Mouse (Mus musculus) kidney, embryonic 14.5 days (tissue): ENCODE results near the gene Bcl7a. TPM values are rescaled to one million over a fixed set of nuclear protein-coding genes. Genes with fewer than 3 reads are reported as not detected.

Experiments used
- ATAC-seq: fragments of 200-750 bp; cut with Nextera tagmentation; 2 replicates; pipeline ENCODE4 v1.8.0; 2017; ENCODE audit warnings: moderate number of reproducible peaks, mild to moderate bottlenecking, moderate TSS enrichment, moderate library complexity; ENCODE audit not compliant: low FRiP score, low TSS enrichment
- H3K27ac ChIP-seq: fragments of 300-500 bp; sonication (generic); 2 replicates; pipeline ENCODE4 v1.5.1; 2014; ENCODE audit warnings: low read depth, mild to moderate bottlenecking, low read length, moderate library complexity, mixed read lengths
- H3K27me3 ChIP-seq: fragments of 300-500 bp; sonication (generic); 2 replicates; pipeline ENCODE4 v1.6.1; 2014; ENCODE audit warnings: mild to moderate bottlenecking, low read length; ENCODE audit not compliant: control insufficient read depth, insufficient read depth
- H3K36me3 ChIP-seq: fragments of 300-500 bp; sonication (generic); 2 replicates; pipeline ENCODE4 v1.6.1; 2014; ENCODE audit warnings: low read length, mixed read lengths; ENCODE audit not compliant: control insufficient read depth, insufficient read depth
- H3K4me1 ChIP-seq: fragments of 300-500 bp; sonication (generic); 2 replicates; pipeline ENCODE4 v1.6.1; 2014; ENCODE audit warnings: low read length, mixed read lengths; ENCODE audit not compliant: control insufficient read depth, insufficient read depth
- H3K4me2 ChIP-seq: fragments of 300-500 bp; sonication (generic); replicated peaks from 2 replicates; pipeline ENCODE4 v1.6.1; 2014; ENCODE audit warnings: low read depth, mild to moderate bottlenecking, low read length
- H3K4me3 ChIP-seq: fragments of 300-500 bp; sonication (generic); 2 replicates; pipeline ENCODE4 v1.5.1; 2014; ENCODE audit warnings: mild to moderate bottlenecking, low read length
- H3K9ac ChIP-seq: fragments of 300-500 bp; sonication (generic); 2 replicates; pipeline ENCODE4 v1.6.1; 2014; ENCODE audit warnings: low read depth, mild to moderate bottlenecking, low read length, moderate library complexity
- H3K9me3 ChIP-seq: fragments of 300-500 bp; sonication (generic); 2 replicates; pipeline ENCODE4 v1.6.1; 2016; ENCODE audit warnings: low read length; ENCODE audit not compliant: control insufficient read depth
- WGBS: fragments of 180-500 bp; shearing (Covaris S2); extraction: QIAGEN DNeasy Blood & Tissue Kit; methylation state at CpG from one replicate; pipeline ENCODE4 v1.1.7; 2014; 5-methylcytosine and 5-hydroxymethylcytosine counted together
- polyA plus RNA-seq: library from polyadenylated mRNA; unstranded; fragments of >200 nt; fragmentation: Nextera tagmentation; extraction: Ambion mirVana; gene quantifications from 2 replicates; pipeline ENCODE4 v1.2.1, GENCODE M21; 2014

Gene Bcl7a
- polyA plus RNA-seq, 1 experiment from 2014 or later = 43.2 TPM

DNA sequence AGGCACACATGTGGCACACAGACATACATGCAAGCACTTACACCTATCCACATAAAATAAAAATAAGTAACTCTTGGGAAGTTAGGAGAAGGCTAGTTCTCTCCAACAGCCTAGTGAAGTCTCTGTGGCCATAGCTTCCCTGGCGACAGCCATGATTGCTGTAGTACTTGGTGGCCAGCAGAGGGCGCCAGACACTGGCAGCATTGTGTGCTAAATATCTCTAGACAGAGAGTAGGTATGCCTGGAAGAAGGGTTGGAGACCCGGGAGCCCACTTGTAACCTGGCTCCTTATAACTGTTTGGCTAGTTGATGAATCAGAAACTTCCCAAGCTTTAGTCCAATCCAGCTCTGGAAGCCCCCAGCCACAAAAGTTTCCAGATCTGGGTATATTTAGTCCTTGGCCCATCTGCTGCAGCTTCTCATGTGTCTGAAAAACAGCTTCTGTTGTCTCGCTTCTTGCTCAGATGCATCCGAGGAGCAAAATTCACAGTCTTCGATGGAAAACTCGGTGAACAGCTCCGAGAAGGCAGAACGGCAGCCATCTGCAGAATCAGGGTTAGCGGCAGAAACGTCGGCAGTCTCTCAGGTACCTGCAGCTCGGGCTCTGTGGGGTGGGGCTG, 25.3 kb downstream of the Bcl7a start:
- Histone ChIP-seq H3K4me2 (no peak overlapping the region), H3K4me1 (no peaks in the 10 kb centered on the region), H3K27ac (no peak overlapping the region), H3K9me3 (no peaks in the 10 kb centered on the region), H3K4me3 (no peak overlapping the region), H3K27me3 (no peaks in the 10 kb centered on the region), H3K9ac (no peak overlapping the region), H3K36me3 (peaks cover 75% of the 10 kb centered on the region)
- WGBS = 81% methylated on average over 13 of the region's 13 CpGs
- ATAC-seq = no peak

DNA sequence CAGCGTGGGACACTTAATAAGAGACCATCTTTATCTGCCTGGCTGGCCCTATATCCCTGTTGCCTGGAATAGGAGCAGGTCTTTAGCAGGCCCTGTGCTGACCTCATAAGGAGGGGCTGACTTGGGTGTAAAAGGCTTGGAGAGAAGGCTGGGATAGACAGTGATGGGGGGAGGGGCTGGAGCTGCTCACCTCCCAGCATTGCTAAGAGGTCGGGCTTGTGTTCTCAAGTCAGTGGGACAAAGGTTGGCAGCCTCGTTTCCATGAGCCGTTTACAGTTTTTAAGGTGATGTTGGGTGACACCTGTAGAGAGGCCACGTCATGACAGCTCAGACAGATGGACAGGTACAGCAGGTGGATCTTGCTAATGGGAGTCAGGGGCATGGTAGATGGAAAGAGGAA, 26.4 kb downstream of the Bcl7a start:
- no peak for ATAC-seq
- WGBS = 91% methylated on average over 5 of the region's 5 CpGs

DNA sequence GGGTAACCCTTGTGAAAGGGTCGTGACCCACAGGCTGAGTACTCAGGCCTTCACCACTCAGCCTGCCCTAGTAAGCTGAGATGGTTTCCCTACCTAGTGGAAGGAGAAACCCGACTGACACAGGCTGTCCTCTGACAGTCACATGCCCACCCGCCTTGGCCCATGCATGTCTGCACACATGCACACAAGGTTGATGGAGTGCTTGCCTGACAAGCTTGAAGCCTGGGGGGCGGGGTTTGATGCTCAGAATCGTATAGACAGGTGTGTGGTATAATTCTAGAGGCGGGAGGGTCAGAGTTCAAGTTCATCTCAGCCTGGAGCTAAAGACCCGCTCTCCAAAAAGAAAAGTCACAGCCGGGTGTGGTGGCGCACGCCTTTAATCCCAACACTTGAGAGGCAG, 31.6 kb downstream of the Bcl7a start:
- peaks cover 44% of the 10 kb centered on the region for H3K36me3 ChIP-seq

More for the DNA sequence above, 26.4 kb downstream of the Bcl7a start:
- H3K4me3 ChIP-seq = no peak overlapping the region
- H3K27ac ChIP-seq = no peak overlapping the region
- H3K9me3 ChIP-seq = no peaks in the 10 kb centered on the region
- no peak overlapping the region for H3K9ac ChIP-seq
- H3K4me2 ChIP-seq = no peak overlapping the region
- no peaks in the 10 kb centered on the region for H3K27me3 ChIP-seq
- no peaks in the 10 kb centered on the region for H3K4me1 ChIP-seq
- peaks cover 70% of the 10 kb centered on the region for H3K36me3 ChIP-seq

DNA sequence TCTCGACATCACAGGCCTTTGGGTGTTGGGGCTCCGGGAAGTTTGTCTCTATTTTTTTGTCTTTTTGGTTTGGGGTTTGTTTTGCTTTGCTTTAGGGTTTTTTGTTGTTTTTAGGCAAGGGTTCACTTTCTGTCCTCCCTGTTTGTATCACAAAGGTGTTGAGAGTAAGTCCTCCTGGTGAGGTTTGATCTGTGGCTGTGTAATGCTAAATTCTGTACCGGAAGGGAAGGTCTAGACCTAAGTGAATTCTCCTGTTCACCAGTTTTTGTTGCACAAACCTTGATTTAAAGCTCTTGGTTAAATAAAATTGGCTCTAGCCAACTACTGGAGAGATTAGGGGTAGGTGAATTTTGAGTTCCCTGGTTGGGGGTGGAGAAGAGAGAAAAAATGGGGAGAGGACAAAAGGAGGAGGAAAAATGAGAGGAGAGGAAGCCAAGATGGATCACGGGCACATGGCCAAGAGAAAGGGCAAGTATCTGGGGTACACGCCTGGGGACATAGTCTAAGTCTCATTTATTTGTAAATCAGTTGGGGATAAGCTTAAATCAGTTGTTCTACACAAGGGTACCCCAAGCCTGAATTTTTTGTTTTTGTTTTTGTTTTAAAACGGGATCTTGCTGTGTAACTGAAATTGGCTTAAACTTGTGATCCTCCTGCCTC, 32.3 kb downstream of the Bcl7a start:
- ATAC-seq = no peak
- Histone ChIP-seq H3K9ac (no peak overlapping the region), H3K4me1 (peaks cover 19% of the 10 kb centered on the region), H3K27me3 (no peaks in the 10 kb centered on the region), H3K36me3 (peaks cover 37% of the 10 kb centered on the region), H3K4me2 (no peak overlapping the region), H3K27ac (no peak overlapping the region), H3K9me3 (no peaks in the 10 kb centered on the region), H3K4me3 (no peak overlapping the region)
- 92% methylated on average over 6 of the region's 6 CpGs for WGBS

More for the DNA sequence above, 31.6 kb downstream of the Bcl7a start:
- Histone ChIP-seq H3K4me2 (no peak overlapping the region), H3K9ac (no peak overlapping the region), H3K4me1 (peaks cover 19% of the 10 kb centered on the region), H3K27ac (no peak overlapping the region), H3K4me3 (no peak overlapping the region), H3K9me3 (no peaks in the 10 kb centered on the region), H3K27me3 (no peaks in the 10 kb centered on the region)
- ATAC-seq = no peak
- 89% methylated on average over 10 of the region's 10 CpGs for WGBS

DNA sequence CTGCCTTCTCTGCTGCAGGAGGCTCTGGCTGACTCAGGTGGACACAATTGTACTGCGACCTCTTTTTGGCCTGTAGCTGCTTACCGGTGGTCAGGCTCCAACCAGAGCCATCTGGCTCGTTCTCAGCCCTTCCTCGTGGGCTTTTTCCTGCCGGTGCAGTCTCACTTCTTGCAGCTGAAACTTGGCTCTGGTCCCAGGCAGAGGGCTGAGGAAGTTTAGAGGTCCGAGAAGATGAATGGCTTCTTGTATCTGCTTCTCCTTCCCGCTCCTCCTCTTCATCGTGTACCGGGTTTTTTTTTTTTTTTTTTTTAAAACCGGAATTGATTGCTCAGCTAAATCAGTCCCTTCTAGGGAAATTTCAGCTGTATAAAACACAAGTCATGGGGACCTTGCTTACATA, 32.9 kb downstream of the Bcl7a start:
- Histone ChIP-seq H3K4me1 (peaks cover 19% of the 10 kb centered on the region), H3K9ac (no peak overlapping the region), H3K4me3 (no peak overlapping the region), H3K27ac (no peak overlapping the region), H3K4me2 (no peak overlapping the region), H3K9me3 (no peaks in the 10 kb centered on the region), H3K27me3 (no peaks in the 10 kb centered on the region), H3K36me3 (peaks cover 31% of the 10 kb centered on the region)
- 37% methylated on average over 10 of the region's 10 CpGs for WGBS
- no peak; the same call in 1 of the 2 replicates for ATAC-seq

DNA sequence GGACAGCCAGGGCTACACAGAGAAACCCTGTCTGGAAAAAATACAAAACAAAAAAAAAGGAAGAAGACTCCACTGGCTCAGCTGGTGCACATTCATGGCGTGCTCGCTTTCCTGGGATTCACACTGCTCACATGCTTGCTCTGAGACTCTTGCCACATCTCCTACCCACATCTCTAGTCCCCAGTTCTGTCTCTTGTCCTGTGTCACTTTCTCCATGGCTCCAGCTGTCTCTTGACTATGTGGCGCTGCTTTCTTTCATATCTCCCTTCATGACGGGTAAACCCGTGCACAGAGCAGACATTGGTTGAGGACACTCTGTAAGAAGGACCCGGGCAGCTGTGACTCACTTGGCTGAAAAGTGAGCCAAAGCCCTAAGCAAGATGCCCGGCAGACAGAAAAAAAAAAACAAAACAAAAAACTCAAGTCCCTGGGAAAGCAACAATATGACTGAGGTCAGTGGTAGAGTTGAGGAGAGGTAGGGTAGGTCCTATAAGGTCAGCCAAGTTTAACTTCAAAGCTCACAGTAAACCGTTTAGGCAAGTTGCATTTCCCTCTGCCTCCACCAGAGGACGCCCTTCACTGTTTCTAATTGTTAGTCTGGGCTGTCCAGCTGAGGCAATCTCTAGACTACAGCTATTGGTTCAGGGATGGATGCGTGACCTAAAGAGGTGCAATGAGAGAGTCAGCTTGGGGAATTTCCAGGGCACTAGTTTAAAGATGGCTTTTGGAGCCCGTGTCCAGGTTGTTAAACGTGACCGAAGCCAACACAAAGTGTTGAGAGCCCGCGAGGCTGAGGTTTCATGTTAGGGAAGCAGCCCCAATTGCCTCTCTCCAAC, 33.7 kb downstream of the Bcl7a start:
- H3K9me3 ChIP-seq = no peaks in the 10 kb centered on the region
- no peak overlapping the region for H3K4me2 ChIP-seq
- H3K9ac ChIP-seq = no peak overlapping the region
- H3K4me1 ChIP-seq = peaks cover 24% of the 10 kb centered on the region
- no peaks in the 10 kb centered on the region for H3K27me3 ChIP-seq
- peak; percentile 44 for ATAC-seq
- H3K36me3 ChIP-seq = peaks cover 23% of the 10 kb centered on the region
- 72% methylated on average over 15 of the region's 15 CpGs for WGBS
- H3K4me3 ChIP-seq = no peak overlapping the region
- H3K27ac ChIP-seq = no peak overlapping the region

DNA sequence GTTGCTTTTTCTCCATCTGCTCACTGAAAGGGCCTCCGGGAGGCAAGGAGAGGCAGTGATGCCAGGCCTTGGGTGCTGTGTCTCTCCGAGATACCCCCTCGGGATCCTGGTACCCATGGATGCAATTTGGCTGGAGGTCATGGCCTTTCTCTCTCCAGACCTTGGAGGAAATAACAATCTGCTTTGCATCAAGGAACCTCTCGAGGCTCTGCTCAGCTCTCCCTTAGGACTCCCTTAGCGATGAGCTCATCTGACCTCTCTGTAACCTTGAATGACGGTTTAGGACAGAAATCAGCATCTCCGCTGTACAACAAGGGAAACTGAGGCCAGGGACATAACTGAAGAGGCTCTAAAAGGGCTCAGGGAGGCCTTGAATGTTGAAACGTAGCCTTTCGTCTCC, 35.1 kb downstream of the Bcl7a start:
- ATAC-seq = no peak
- peaks cover 24% of the 10 kb centered on the region for H3K4me1 ChIP-seq
- WGBS = 56% methylated on average over 9 of the region's 9 CpGs
- H3K4me3 ChIP-seq = no peak overlapping the region
- no peak overlapping the region for H3K4me2 ChIP-seq
- H3K27ac ChIP-seq = peak overlapping the region; percentile 15; the same call in 1 of the 2 replicates
- H3K27me3 ChIP-seq = no peaks in the 10 kb centered on the region
- no peak overlapping the region for H3K9ac ChIP-seq
- H3K36me3 ChIP-seq = peaks cover 10% of the 10 kb centered on the region
- no peaks in the 10 kb centered on the region for H3K9me3 ChIP-seq

DNA sequence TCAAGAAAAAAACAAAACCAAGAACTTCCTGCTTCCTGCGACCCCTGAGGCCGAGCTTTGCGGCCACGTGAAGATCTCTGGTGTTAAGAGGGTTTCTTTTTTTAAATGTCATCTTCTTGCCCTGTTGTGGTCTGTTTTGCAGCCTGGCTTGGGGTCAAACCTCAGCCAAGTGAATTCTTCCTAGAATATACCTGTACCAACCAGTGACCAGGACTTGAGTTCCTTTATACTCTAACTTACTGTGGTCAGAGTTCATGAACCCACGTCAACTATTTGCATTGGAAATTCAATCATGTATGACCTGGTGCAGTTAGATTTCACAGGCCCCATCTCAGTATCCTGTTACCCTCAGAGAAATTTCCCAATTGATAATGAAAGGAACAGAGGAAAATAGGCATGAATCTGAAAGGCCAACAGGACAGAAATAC, 35.9 kb downstream of the Bcl7a start:
- WGBS = 21% methylated on average over 5 of the region's 5 CpGs
- Histone ChIP-seq H3K27me3 (no peaks in the 10 kb centered on the region), H3K4me2 (no peak overlapping the region), H3K9me3 (no peaks in the 10 kb centered on the region), H3K4me1 (peaks cover 24% of the 10 kb centered on the region), H3K36me3 (peaks cover 5% of the 10 kb centered on the region), H3K27ac (peak overlapping the region; percentile 15; the same call in 1 of the 2 replicates), H3K9ac (no peak overlapping the region), H3K4me3 (no peak overlapping the region)
- ATAC-seq = no peak
